In the genomic region with DNA sequence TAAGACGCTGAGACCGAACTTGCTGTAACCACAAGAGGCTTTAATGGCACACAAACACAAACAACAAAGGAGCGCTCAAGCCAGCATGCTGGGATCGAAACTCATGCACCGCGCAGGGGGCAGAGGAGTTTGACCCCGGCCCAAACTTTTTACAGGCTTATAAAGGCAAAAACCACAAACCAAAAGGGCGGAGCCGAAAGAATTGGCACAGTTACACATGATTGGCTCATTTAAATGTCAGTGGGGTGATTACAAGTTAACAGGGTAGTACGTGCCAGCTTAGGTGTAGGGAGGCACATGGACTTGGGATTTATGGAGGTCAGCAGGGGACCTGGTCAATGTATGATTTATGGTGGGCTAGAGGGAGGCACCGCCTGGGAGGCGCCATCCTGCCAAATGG, we compare ENCODE assay signal across 22 mouse cellular contexts. TPM values are rescaled to one million over a fixed set of nuclear protein-coding genes. Genes with fewer than 3 reads are reported as not detected.
DNase-seq lines count a peak whose midpoint lies in the region; ATAC-seq lines count a peak whose summit lies in the region.
"Had no signal": no experiment of that assay in that cellular context is flagged by ENCODE, and none has a peak within 500 bp of the region (broad histone marks: within the 10 kb centered on the region; RNA-seq: fewer than 3 reads in every experiment).

No protein-coding gene starts in this region.

- no peaks in the 10 kb centered on the region for H3K27me3 ChIP-seq in intestine, embryonic 15.5 days (replicated peaks)
- H3K27me3 ChIP-seq: forebrain, embryonic 13.5 days; hindbrain, embryonic 13.5 days had no signal

- WGBS in intestine, embryonic 15.5 days = 88% methylated on average over 12 of the region's 12 CpGs

- no peaks in the 10 kb centered on the region for H3K4me1 ChIP-seq in intestine, embryonic 15.5 days (replicated peaks)
- H3K4me1 ChIP-seq: forebrain, embryonic 13.5 days; hindbrain, embryonic 10.5 days; hindbrain, embryonic 13.5 days had no signal

- no peak overlapping the region for H3K9ac ChIP-seq in intestine, embryonic 15.5 days
- H3K9ac ChIP-seq: forebrain, embryonic 13.5 days; hindbrain, embryonic 13.5 days had no signal

- no peaks in the 10 kb centered on the region for H3K36me3 ChIP-seq in intestine, embryonic 15.5 days
- H3K36me3 ChIP-seq: forebrain, embryonic 10.5 days; hindbrain, embryonic 10.5 days; hindbrain, embryonic 13.5 days had no signal

- H3K9me3 ChIP-seq in intestine, embryonic 15.5 days = no peaks in the 10 kb centered on the region
- H3K9me3 ChIP-seq: forebrain, embryonic 13.5 days; hindbrain, embryonic 13.5 days had no signal

- H3K4me2 ChIP-seq in intestine, embryonic 15.5 days (replicated peaks) = no peak overlapping the region
- H3K4me2 ChIP-seq: forebrain, embryonic 13.5 days; heart, embryonic 11.5 days; hindbrain, embryonic 13.5 days had no signal

- ATAC-seq in intestine, embryonic 15.5 days = no peak
- ATAC-seq: CD4-positive, CD25-positive, alpha-beta regulatory T cell, adult 4 months; forebrain, embryonic 13.5 days; forebrain, embryonic 16.5 days; hindbrain, embryonic 16.5 days had no signal

- DNase-seq in kidney, adult 18-20 months = peak; percentile 16
- DNase-seq in kidney, postnatal 25 days = no peak
- peak; percentile 69 for DNase-seq in kidney, adult 9 months
- no peak for DNase-seq in kidney, postnatal 4 days
- peak; percentile 34 for DNase-seq in ZHBTc4 (ENCODE audit: low read depth, low spot score)
- DNase-seq: adrenal gland, postnatal 10 days; adrenal gland, postnatal 36 days; cerebellum, adult 18-20 months; cerebellum, adult 9-10 months; cerebellum, postnatal 14 days; gastrocnemius, postnatal 10 days; gastrocnemius, postnatal 36 days; heart, postnatal 36 days had no signal

- H3K4me3 ChIP-seq in intestine, embryonic 15.5 days (replicated peaks) = no peak overlapping the region
- H3K4me3 ChIP-seq: forebrain, embryonic 10.5 days; forebrain, embryonic 13.5 days; hindbrain, embryonic 10.5 days; hindbrain, embryonic 13.5 days had no signal

- no peak overlapping the region for H3K27ac ChIP-seq in intestine, embryonic 15.5 days
- H3K27ac ChIP-seq: forebrain, embryonic 10.5 days; forebrain, embryonic 13.5 days; hindbrain, embryonic 10.5 days; hindbrain, embryonic 13.5 days had no signal

RNA-seq across cellular contexts. Expression of a gene that starts 28.1 kb away (rescaled TPM):
- polyA plus RNA-seq in intestine, embryonic 15.5 days (2015; fragmentation: Nextera tagmentation; extraction: Ambion mirVana) = 294 and 358 TPM in 2 replicates

RNA-seq across cellular contexts. Expression of a gene that starts 59.3 kb away (rescaled TPM):
- 153 and 157 TPM in 2 replicates for polyA plus RNA-seq in intestine, embryonic 15.5 days (2015; fragmentation: Nextera tagmentation; extraction: Ambion mirVana)

Comparison
In these comparisons a context has a peak if more than half of its experiments do, and no peak if none do; other contexts are left out.
1. DNase-seq: peak in kidney, adult 18-20 months (single experiment), kidney, adult 9 months (single experiment) and ZHBTc4 (single experiment); none in kidney, postnatal 25 days (0 of 2) and kidney, postnatal 4 days (0 of 2).